Mouse (Mus musculus) CD4-positive, CD25-positive, alpha-beta regulatory T cell, adult 9 weeks (primary cell): ENCODE data around the gene Olfr328. TPM values are rescaled to one million over a fixed set of nuclear protein-coding genes. Genes with fewer than 3 reads are reported as not detected.

Experiments
- polyA plus RNA-seq: library from polyadenylated mRNA; unstranded; fragments of 100-300 nt; shearing (Covaris generic); gene quantifications from one replicate; pipeline ENCODE4 v1.2.1, GENCODE M21; 2017

The Olfr328 gene
- not detected for polyA plus RNA-seq

GRCm38 (mm10) chr11:58555536-58555935 is at the start of gene Olfr328:
Gene Olfr328 (minus strand): TSS chr11:58555636.

GRCm38 (mm10) chr11:58594814-58595213 is 39.4 kb upstream of the Olfr328 start, which contains the start of gene Olfr324:
Gene Olfr324 (plus strand): TSS chr11:58595114.

GRCm38 (mm10) chr11:58577430-58577829 is 22.0 kb upstream of the Olfr328 start, which contains the start of gene Olfr325:
Gene Olfr325 (plus strand): TSS chr11:58577730.

GRCm38 (mm10) chr11:58570405-58570804 is 15.0 kb upstream of the Olfr328 start, which contains the start of gene Olfr224:
Gene Olfr224 (minus strand): TSS chr11:58570553.

GRCm38 (mm10) chr11:58546322-58546721 is 9.1 kb downstream of the Olfr328 start, which contains the start of gene Olfr329-ps:
Gene Olfr329-ps (minus strand): TSS chr11:58546422.

GRCm38 (mm10) chr11:58534736-58535135 is 20.7 kb downstream of the Olfr328 start, which contains the start of gene Olfr330:
Gene Olfr330 (minus strand): TSS chr11:58534836.

GRCm38 (mm10) chr11:58502472-58502871 is 53.0 kb downstream of the Olfr328 start, which contains the start of gene Olfr331:
Gene Olfr331 (minus strand): TSS chr11:58502572.

Other genes with a start within 250 kb of the Olfr328 start
- gene Zfp692, start 248.6 kb downstream of the Olfr328 start, polyA plus RNA-seq = 14.4 TPM
- 53.7 TPM for gene Zfp672, start 225.3 kb downstream of the Olfr328 start, polyA plus RNA-seq
- 30.6 TPM for gene Sh3bp5l, start 224.9 kb downstream of the Olfr328 start, polyA plus RNA-seq
- not detected for gene Lypd8, start 176.6 kb downstream of the Olfr328 start, polyA plus RNA-seq
- not detected for gene 1810065E05Rik, start 134.5 kb downstream of the Olfr328 start, polyA plus RNA-seq
- not detected for gene Gm12253, start 123.1 kb downstream of the Olfr328 start, polyA plus RNA-seq
- gene Lypd9, start 102.7 kb downstream of the Olfr328 start, polyA plus RNA-seq = not detected
- gene Olfr30, start 93.4 kb downstream of the Olfr328 start, polyA plus RNA-seq = not detected
- gene Olfr332, start 63.1 kb downstream of the Olfr328 start, polyA plus RNA-seq = not detected
- gene Olfr331, start 53.1 kb downstream of the Olfr328 start, polyA plus RNA-seq = not detected
- not detected for gene Olfr330, start 20.8 kb downstream of the Olfr328 start, polyA plus RNA-seq
- not detected for gene Olfr329-ps, start 9.2 kb downstream of the Olfr328 start, polyA plus RNA-seq
- not detected for gene Olfr224, start 14.9 kb upstream of the Olfr328 start, polyA plus RNA-seq
- gene Olfr325, start 22.1 kb upstream of the Olfr328 start, polyA plus RNA-seq = not detected
- gene Olfr324, start 39.5 kb upstream of the Olfr328 start, polyA plus RNA-seq = not detected
- not detected for gene 2210407C18Rik, start 60.4 kb upstream of the Olfr328 start, polyA plus RNA-seq
- gene Olfr323, start 74.9 kb upstream of the Olfr328 start, polyA plus RNA-seq = not detected
- not detected for gene Trim58, start 84.8 kb upstream of the Olfr328 start, polyA plus RNA-seq
- gene Olfr322, start 103.1 kb upstream of the Olfr328 start, polyA plus RNA-seq = not detected
- not detected for gene Olfr320, start 125.5 kb upstream of the Olfr328 start, polyA plus RNA-seq
- gene Olfr319, start 143.5 kb upstream of the Olfr328 start, polyA plus RNA-seq = not detected
- gene Olfr318, start 168.4 kb upstream of the Olfr328 start, polyA plus RNA-seq = 0.09 TPM
- gene Olfr317, start 183.6 kb upstream of the Olfr328 start, polyA plus RNA-seq = not detected
- not detected for gene Olfr316, start 197.1 kb upstream of the Olfr328 start, polyA plus RNA-seq
- not detected for gene Olfr315, start 217.6 kb upstream of the Olfr328 start, polyA plus RNA-seq
- 0.10 TPM for gene Olfr314, start 227.3 kb upstream of the Olfr328 start, polyA plus RNA-seq
- not detected for gene Fam183b, start 246.3 kb upstream of the Olfr328 start, polyA plus RNA-seq